Mouse (Mus musculus) E14TG2a.4 (cell line): Measurements from ENCODE around the gene Aldh1l1.

Experiments
- CTCF ChIP-seq: conservative IDR thresholded peaks from 2 replicates; pipeline ENCODE4 v1.5.1; 2014; ENCODE audit warnings: low read length
- NANOG ChIP-seq: IDR thresholded peaks from 2 replicates; pipeline ENCODE4 v1.6.1; 2014; ENCODE audit warnings: borderline replicate concordance, low read length, mixed read lengths
- POU5F1 ChIP-seq: IDR thresholded peaks from 2 replicates; pipeline ENCODE4 v1.6.1; 2014; ENCODE audit warnings: low read length, borderline replicate concordance

DNA sequence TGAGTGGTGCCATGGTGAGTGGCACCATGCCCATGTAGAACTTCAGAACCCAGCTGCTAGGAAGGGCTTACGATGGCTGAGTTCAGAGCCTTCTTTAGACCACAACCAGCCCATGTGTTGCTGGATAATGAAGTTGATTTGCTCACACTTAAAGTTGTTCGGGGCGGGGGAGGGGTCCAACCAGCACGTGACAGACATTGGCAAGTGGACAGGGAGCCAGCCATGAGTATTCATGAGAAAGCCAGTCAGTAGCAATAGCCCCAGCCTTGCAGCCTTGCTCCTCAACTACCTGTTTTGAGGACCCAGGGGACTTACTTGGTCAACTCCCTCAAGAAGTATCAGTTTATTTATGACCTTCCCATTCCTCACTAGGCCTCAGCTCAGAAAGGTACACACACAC is 158.7 kb downstream of the Aldh1l1 start:
- TF ChIP-seq CTCF (no peak), POU5F1 (no peak), NANOG (no peak)
